10 mouse cellular contexts compared by ENCODE assay signal in genomic region chrX:12645531-12646304, GRCm38 (mm10). TPM values are rescaled to one million over a fixed set of nuclear protein-coding genes. Genes with fewer than 3 reads are reported as not detected.
A peak's percentile ranks its signal among the peaks of the same experiment; 100 is the strongest.
DNase-seq lines count a peak whose midpoint lies in the region; ATAC-seq and TF ChIP-seq lines count a peak whose summit lies in the region.
"Had no signal": no experiment of that assay in that cellular context is flagged by ENCODE, and none has a peak within 500 bp of the region (broad histone marks: within the 10 kb centered on the region; RNA-seq: fewer than 3 reads in every experiment).

No protein-coding gene starts in this region.

- no peak overlapping the region for H3K27ac ChIP-seq in forebrain, embryonic 13.5 days
- no peak overlapping the region for H3K27ac ChIP-seq in forebrain, embryonic 10.5 days
- H3K27ac ChIP-seq in layer of hippocampus, adult 2 months = peak overlapping the region; percentile 71
- H3K27ac ChIP-seq: limb, embryonic 15.5 days had no signal

- H3K4me1 ChIP-seq in forebrain, embryonic 13.5 days = peaks cover 7% of the 10 kb centered on the region; the same call in 1 of the 2 replicates
- H3K4me1 ChIP-seq in forebrain, embryonic 10.5 days = no peaks in the 10 kb centered on the region
- H3K4me1 ChIP-seq: limb, embryonic 15.5 days had no signal

- peak; percentile 37 for TF ChIP-seq CTCF in layer of hippocampus, adult 2 months (conservative IDR thresholded peaks at IDR 0.05)

- no peaks in the 10 kb centered on the region for H3K27me3 ChIP-seq in forebrain, embryonic 13.5 days
- peaks cover 6% of the 10 kb centered on the region; the same call in 1 of the 2 replicates for H3K27me3 ChIP-seq in forebrain, embryonic 10.5 days (ENCODE audit: poor library complexity, severe bottlenecking)

- WGBS in forebrain, embryonic 13.5 days = 46% methylated on average over 12 of the region's 12 CpGs
- 71% methylated on average over 12 of the region's 12 CpGs for WGBS in forebrain, embryonic 10.5 days

- no peak for DNase-seq in forebrain, embryonic 10.5 days (ENCODE audit: extremely low spot score, low spot score)
- peak in 1 of 2 experiments; percentile 27 for DNase-seq in layer of hippocampus, adult 2 months (ENCODE audit: low spot score in 2 of 2)
- no peak for DNase-seq in layer of hippocampus, adult 9-10 months (ENCODE audit: low spot score)
- DNase-seq in cerebellum, adult 11-12 months = peak; percentile 63
- no peak for DNase-seq in spleen, postnatal 4 days (ENCODE audit: low spot score in 2 of 2)
- DNase-seq: gastrocnemius, postnatal 14 days had no signal

- no peak overlapping the region for H3K4me3 ChIP-seq in forebrain, embryonic 13.5 days
- H3K4me3 ChIP-seq in forebrain, embryonic 10.5 days = no peak overlapping the region
- no peak overlapping the region for H3K4me3 ChIP-seq in layer of hippocampus, adult 2 months
- H3K4me3 ChIP-seq: limb, embryonic 15.5 days had no signal

- no peaks in the 10 kb centered on the region for H3K9me3 ChIP-seq in forebrain, embryonic 13.5 days (replicated peaks)
- no peaks in the 10 kb centered on the region for H3K9me3 ChIP-seq in forebrain, embryonic 10.5 days
- H3K9me3 ChIP-seq: limb, embryonic 15.5 days had no signal

- H3K9ac ChIP-seq in forebrain, embryonic 13.5 days = no peak overlapping the region
- H3K9ac ChIP-seq: limb, embryonic 15.5 days had no signal

- no peak overlapping the region for H3K4me2 ChIP-seq in forebrain, embryonic 13.5 days
- H3K4me2 ChIP-seq: limb, embryonic 15.5 days had no signal

- H3K36me3 ChIP-seq in forebrain, embryonic 13.5 days (ENCODE audit: poor library complexity, severe bottlenecking) = 0 out of 2 replicates have a peak, but pooled peaks cover 3% of the 10 kb centered on the region
- H3K36me3 ChIP-seq in forebrain, embryonic 10.5 days (replicated peaks) = peaks cover 6% of the 10 kb centered on the region
- H3K36me3 ChIP-seq: limb, embryonic 15.5 days had no signal

- peak; percentile 51; the same call in 1 of the 2 replicates for ATAC-seq in forebrain, embryonic 13.5 days
- ATAC-seq in megakaryocyte-erythroid progenitor cell, adult 5-6 weeks (replicated peaks; ENCODE audit: low FRiP score, low TSS enrichment, poor library complexity, severe bottlenecking) = peak; percentile 44
- no peak for ATAC-seq in inflammation-experienced regulatory T-cells, adult 6 months

RNA-seq across cellular contexts. Expression of gene 1810030O07Rik, which starts 27.8 kb away (rescaled TPM):
- 27.3 and 31.5 TPM in 2 replicates for polyA plus RNA-seq in forebrain, embryonic 13.5 days (2015; fragmentation: Nextera tagmentation; extraction: Ambion mirVana)
- 30.3 and 31.0 TPM in 2 replicates for polyA plus RNA-seq in forebrain, embryonic 10.5 days (2016; fragmentation: Nextera tagmentation; extraction: Ambion mirVana)
- 10 to 100 TPM; 16.2 to 20.8 TPM for total RNA-seq in layer of hippocampus, adult 2 months (2021)
- total RNA-seq in megakaryocyte-erythroid progenitor cell, adult 5-6 weeks (2014; fragmentation: Nextera tagmentation) = 37.4 and 40.7 TPM in 2 replicates
- 30.7 and 38.6 TPM in 2 replicates for total RNA-seq in megakaryocyte-erythroid progenitor cell, adult 5-6 weeks (2017)
- 10 to 100 TPM; 53.7 to 66.6 (median 54.6) TPM for polyA plus RNA-seq in inflammation-experienced regulatory T-cells, adult 6 months (2017; shearing (Covaris generic))

RNA-seq across cellular contexts. Expression of gene Atp6ap2, which starts 58.1 kb away (rescaled TPM):
- polyA plus RNA-seq in forebrain, embryonic 13.5 days (2015; fragmentation: Nextera tagmentation; extraction: Ambion mirVana) = 117 and 123 TPM in 2 replicates
- polyA plus RNA-seq in forebrain, embryonic 10.5 days (2016; fragmentation: Nextera tagmentation; extraction: Ambion mirVana) = 62.1 and 62.6 TPM in 2 replicates
- total RNA-seq in layer of hippocampus, adult 2 months (2021) = 100 to 1,000 TPM; 185 to 189 TPM
- total RNA-seq in megakaryocyte-erythroid progenitor cell, adult 5-6 weeks (2014; fragmentation: Nextera tagmentation) = 25.3 and 29.4 TPM in 2 replicates
- total RNA-seq in megakaryocyte-erythroid progenitor cell, adult 5-6 weeks (2017) = 49.0 and 50.7 TPM in 2 replicates
- polyA plus RNA-seq in inflammation-experienced regulatory T-cells, adult 6 months (2017; shearing (Covaris generic)) = 10 to 100 TPM; 64.5 to 73.0 (median 68.4) TPM
